Mouse (Mus musculus): ENCODE data around the gene Aip. TPM values are rescaled to one million over a fixed set of nuclear protein-coding genes. Genes with fewer than 3 reads are reported as not detected.

The Aip gene
- polyA plus RNA-seq, 1 experiment from 2014 or later = 92.4 TPM

Other genes with a start within 250 kb of the Aip start
- gene Tcirg1, start 218.7 kb downstream of the Aip start, polyA plus RNA-seq (2015; fragmentation: Nextera tagmentation; extraction: Ambion mirVana) = 18.4 and 18.9 TPM in 2 replicates
- 286 and 302 TPM in 2 replicates for gene Ndufs8, start 213.1 kb downstream of the Aip start, polyA plus RNA-seq (2015; fragmentation: Nextera tagmentation; extraction: Ambion mirVana)
- 1.9 and 2.2 TPM in 2 replicates for gene Aldh3b1, start 196.1 kb downstream of the Aip start, polyA plus RNA-seq (2015; fragmentation: Nextera tagmentation; extraction: Ambion mirVana)
- 11.8 and 13.5 TPM in 2 replicates for gene Unc93b1, start 190.7 kb downstream of the Aip start, polyA plus RNA-seq (2015; fragmentation: Nextera tagmentation; extraction: Ambion mirVana)
- gene Aldh3b3, start 167.2 kb downstream of the Aip start, polyA plus RNA-seq (2015; fragmentation: Nextera tagmentation; extraction: Ambion mirVana) = not detected in 2 replicates
- 0.14 and 0.32 TPM in 2 replicates for gene Aldh3b2, start 153.5 kb downstream of the Aip start, polyA plus RNA-seq (2015; fragmentation: Nextera tagmentation; extraction: Ambion mirVana)
- gene Acy3, start 139.3 kb downstream of the Aip start, polyA plus RNA-seq (2015; fragmentation: Nextera tagmentation; extraction: Ambion mirVana) = 2.3 and 3.9 TPM in 2 replicates
- gene Tbx10, start 133.1 kb downstream of the Aip start, polyA plus RNA-seq (2015; fragmentation: Nextera tagmentation; extraction: Ambion mirVana) = not detected in 2 replicates
- gene Nudt8, start 125.3 kb downstream of the Aip start, polyA plus RNA-seq (2015; fragmentation: Nextera tagmentation; extraction: Ambion mirVana) = 22.5 and 22.9 TPM in 2 replicates
- gene Gm49405, start 125.2 kb downstream of the Aip start, polyA plus RNA-seq (2015; fragmentation: Nextera tagmentation; extraction: Ambion mirVana) = 4.7 and 6.0 TPM in 2 replicates
- 6.0 and 7.1 TPM in 2 replicates for gene Doc2g, start 122.5 kb downstream of the Aip start, polyA plus RNA-seq (2015; fragmentation: Nextera tagmentation; extraction: Ambion mirVana)
- gene Ndufv1, start 113.1 kb downstream of the Aip start, polyA plus RNA-seq (2015; fragmentation: Nextera tagmentation; extraction: Ambion mirVana) = 217 and 222 TPM in 2 replicates
- 383 and 433 TPM in 2 replicates for gene Gstp1, start 87.9 kb downstream of the Aip start, polyA plus RNA-seq (2015; fragmentation: Nextera tagmentation; extraction: Ambion mirVana)
- 1.5 and 1.7 TPM in 2 replicates for gene Gstp2, start 79.8 kb downstream of the Aip start, polyA plus RNA-seq (2015; fragmentation: Nextera tagmentation; extraction: Ambion mirVana)
- gene Gstp3, start 66.3 kb downstream of the Aip start, polyA plus RNA-seq (2015; fragmentation: Nextera tagmentation; extraction: Ambion mirVana) = not detected in 2 replicates
- not detected in 2 replicates for gene Cabp2, start 44.3 kb downstream of the Aip start, polyA plus RNA-seq (2015; fragmentation: Nextera tagmentation; extraction: Ambion mirVana)
- 82.6 and 86.4 TPM in 2 replicates for gene Cdk2ap2, start 28.7 kb downstream of the Aip start, polyA plus RNA-seq (2015; fragmentation: Nextera tagmentation; extraction: Ambion mirVana)
- 37.0 and 37.8 TPM in 2 replicates for gene Pitpnm1, start 25.9 kb downstream of the Aip start, polyA plus RNA-seq (2015; fragmentation: Nextera tagmentation; extraction: Ambion mirVana)
- gene Gpr152, start 13.9 kb upstream of the Aip start, polyA plus RNA-seq (2015; fragmentation: Nextera tagmentation; extraction: Ambion mirVana) = not detected in 2 replicates
- gene Cabp4, start 18.2 kb upstream of the Aip start, polyA plus RNA-seq (2015; fragmentation: Nextera tagmentation; extraction: Ambion mirVana) = 0.14 TPM in 2 replicates
- 119 and 120 TPM in 2 replicates for gene Coro1b, start 22.8 kb upstream of the Aip start, polyA plus RNA-seq (2015; fragmentation: Nextera tagmentation; extraction: Ambion mirVana)
- 0.54 and 1.2 TPM in 2 replicates for gene Ptprcap, start 27.7 kb upstream of the Aip start, polyA plus RNA-seq (2015; fragmentation: Nextera tagmentation; extraction: Ambion mirVana)
- gene Rps6kb2, start 37.5 kb upstream of the Aip start, polyA plus RNA-seq (2015; fragmentation: Nextera tagmentation; extraction: Ambion mirVana) = 62.7 and 63.6 TPM in 2 replicates
- gene Carns1, start 49.6 kb upstream of the Aip start, polyA plus RNA-seq (2015; fragmentation: Nextera tagmentation; extraction: Ambion mirVana) = 5.1 and 6.6 TPM in 2 replicates
- gene Tbc1d10c, start 65.4 kb upstream of the Aip start, polyA plus RNA-seq (2015; fragmentation: Nextera tagmentation; extraction: Ambion mirVana) = 0.80 and 0.88 TPM in 2 replicates
- gene Ppp1ca, start 66.2 kb upstream of the Aip start, polyA plus RNA-seq (2015; fragmentation: Nextera tagmentation; extraction: Ambion mirVana) = 683 and 709 TPM in 2 replicates
- 23.5 and 24.9 TPM in 2 replicates for gene Rad9a, start 75.8 kb upstream of the Aip start, polyA plus RNA-seq (2015; fragmentation: Nextera tagmentation; extraction: Ambion mirVana)
- gene Clcf1, start 88.4 kb upstream of the Aip start, polyA plus RNA-seq (2015; fragmentation: Nextera tagmentation; extraction: Ambion mirVana) = 0.67 and 0.79 TPM in 2 replicates
- gene AC109138.7, start 88.5 kb upstream of the Aip start, polyA plus RNA-seq (2015; fragmentation: Nextera tagmentation; extraction: Ambion mirVana) = not detected in 2 replicates
- 21.0 and 22.1 TPM in 2 replicates for gene Pold4, start 106.0 kb upstream of the Aip start, polyA plus RNA-seq (2015; fragmentation: Nextera tagmentation; extraction: Ambion mirVana)
- gene Ssh3, start 143.3 kb upstream of the Aip start, polyA plus RNA-seq (2015; fragmentation: Nextera tagmentation; extraction: Ambion mirVana) = 7.2 and 8.2 TPM in 2 replicates
- 29.8 and 33.1 TPM in 2 replicates for gene Ankrd13d, start 157.3 kb upstream of the Aip start, polyA plus RNA-seq (2015; fragmentation: Nextera tagmentation; extraction: Ambion mirVana)
- gene Grk2, start 180.4 kb upstream of the Aip start, polyA plus RNA-seq (2015; fragmentation: Nextera tagmentation; extraction: Ambion mirVana) = 22.3 and 25.5 TPM in 2 replicates